Mouse (Mus musculus): ENCODE data around the gene Tec.

Gene Tec

DNA sequence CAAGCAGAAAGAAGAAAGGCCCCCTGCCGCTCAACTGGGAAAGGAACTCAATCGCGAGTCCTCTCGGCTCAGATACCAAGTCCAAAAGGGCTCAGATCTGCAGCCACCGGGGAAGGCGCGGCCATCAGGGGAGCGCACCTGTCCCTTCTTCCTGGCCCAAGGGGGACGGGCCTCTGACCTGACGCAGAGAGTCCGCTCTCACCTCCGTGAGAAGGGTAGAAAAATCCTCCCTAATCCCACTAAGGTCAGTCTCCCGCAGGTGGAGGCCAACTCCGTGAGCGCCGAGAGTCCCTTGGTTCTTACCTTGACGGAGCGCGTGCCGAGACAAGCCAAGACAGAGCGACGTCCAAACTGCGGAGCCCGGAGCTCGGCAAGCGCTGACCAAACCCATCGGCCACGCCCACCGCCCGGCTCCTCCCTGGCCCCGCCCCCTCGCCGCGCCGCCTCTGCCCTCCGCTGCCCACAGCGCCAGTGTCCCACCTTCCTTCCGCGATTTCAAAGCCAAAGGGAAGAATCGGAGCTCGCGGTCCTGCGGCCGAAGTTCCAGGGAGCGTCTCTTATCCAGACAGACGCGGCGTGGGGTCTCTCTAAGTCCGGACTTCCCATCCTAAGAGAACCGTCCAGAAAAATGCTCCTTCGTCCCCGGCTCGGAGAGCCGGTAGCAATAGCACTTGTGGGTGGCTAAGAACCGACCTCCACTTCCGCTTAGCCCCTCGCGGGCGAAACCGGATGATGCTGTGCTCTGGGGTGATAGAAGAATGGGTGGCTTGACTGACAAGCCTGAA, at the start of gene Tec:
Tec (minus strand) TSS at position 393 of the 785 bp plus-strand sequence.
- DNase-seq (ENCODE audit: low spot score) = peak; percentile 95

DNA sequence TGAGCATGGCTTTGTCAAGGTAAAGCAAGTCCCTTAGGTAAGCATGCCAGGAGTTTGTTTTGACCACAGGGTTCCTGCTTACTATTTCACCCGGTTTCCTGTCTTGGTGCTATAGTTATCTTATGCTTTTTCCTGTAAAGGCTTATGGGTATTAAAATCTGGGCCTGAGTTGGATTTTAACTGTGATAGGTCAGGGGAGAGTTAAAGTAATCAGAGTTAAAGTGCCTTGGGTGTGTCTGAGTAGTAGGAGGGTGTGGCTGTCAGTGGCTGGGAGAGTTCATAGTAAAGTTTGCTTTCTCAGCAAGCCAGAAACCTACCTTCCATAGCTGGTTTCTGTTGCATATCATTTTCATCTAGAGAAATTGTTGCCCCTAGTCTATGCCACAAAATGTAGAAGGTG, 48.6 kb upstream of the Tec start:
- no peak for DNase-seq (ENCODE audit: low spot score)

DNA sequence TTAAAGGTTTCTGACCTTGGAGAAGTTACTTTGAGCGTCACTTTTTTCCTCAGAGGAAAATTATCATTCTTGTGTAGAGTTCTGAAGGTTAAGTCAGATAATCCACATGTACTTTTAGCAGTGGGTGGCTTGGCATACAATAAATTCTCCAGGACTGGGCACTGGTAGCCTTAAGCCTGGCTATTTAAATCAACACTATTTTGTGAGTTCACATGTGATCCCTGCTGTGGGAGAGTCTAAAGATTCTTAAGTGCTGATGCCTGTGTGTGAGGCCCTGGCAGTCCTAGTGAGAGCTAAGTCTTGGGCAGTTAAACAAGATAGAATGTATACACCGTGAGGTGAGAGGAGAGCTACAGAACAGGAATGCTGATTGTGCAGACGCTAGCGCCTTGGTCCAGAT, 47.8 kb upstream of the Tec start:
- no peak for DNase-seq (ENCODE audit: low spot score)

DNA sequence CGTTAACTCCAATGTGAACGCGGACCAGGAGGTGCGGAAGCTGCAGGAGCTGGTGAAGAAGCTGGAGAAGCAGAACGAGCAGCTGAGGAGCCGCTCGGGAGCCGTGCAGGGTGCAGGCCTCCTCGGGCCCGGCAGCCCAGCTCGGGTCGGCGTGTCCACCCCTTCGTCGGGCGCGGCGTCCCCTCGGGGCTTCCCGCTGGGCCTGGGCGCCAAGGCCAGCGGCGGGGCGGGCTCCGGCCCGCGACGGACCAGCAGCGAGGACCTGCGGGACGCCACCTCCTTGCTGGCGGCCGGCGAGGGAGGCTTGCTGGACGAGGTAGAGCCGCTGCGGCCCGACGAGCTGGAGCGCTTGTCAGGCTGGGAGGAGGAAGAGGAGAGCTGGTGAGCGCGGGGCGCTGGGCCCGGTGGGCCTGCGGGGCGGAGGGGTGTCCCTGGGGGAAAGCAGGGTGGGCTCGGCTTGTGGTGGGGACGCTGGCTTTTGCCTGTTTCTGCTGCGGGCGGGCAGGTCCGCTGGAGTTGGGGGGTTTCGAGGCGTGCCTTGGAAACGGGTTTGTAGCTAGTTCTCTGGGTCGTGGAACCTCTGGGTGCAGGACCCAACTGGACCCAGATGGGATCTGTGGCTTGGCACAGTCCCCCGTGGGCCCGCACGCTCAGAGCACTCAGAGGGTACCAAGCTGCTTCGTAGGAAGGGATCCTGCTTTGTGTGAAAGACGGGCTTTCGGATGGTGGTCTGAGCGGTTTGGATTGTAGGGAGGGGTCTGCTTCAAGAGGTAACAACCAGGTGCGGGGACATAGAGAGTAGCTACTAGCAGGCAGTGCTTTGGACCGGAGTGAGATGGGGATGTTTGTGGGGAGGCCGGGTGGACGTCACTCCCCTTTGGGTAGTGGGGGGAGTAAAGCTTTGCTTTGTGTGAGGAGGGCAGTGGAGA, 46.6 kb upstream of the Tec start:
- no peak for DNase-seq (ENCODE audit: low spot score)

DNA sequence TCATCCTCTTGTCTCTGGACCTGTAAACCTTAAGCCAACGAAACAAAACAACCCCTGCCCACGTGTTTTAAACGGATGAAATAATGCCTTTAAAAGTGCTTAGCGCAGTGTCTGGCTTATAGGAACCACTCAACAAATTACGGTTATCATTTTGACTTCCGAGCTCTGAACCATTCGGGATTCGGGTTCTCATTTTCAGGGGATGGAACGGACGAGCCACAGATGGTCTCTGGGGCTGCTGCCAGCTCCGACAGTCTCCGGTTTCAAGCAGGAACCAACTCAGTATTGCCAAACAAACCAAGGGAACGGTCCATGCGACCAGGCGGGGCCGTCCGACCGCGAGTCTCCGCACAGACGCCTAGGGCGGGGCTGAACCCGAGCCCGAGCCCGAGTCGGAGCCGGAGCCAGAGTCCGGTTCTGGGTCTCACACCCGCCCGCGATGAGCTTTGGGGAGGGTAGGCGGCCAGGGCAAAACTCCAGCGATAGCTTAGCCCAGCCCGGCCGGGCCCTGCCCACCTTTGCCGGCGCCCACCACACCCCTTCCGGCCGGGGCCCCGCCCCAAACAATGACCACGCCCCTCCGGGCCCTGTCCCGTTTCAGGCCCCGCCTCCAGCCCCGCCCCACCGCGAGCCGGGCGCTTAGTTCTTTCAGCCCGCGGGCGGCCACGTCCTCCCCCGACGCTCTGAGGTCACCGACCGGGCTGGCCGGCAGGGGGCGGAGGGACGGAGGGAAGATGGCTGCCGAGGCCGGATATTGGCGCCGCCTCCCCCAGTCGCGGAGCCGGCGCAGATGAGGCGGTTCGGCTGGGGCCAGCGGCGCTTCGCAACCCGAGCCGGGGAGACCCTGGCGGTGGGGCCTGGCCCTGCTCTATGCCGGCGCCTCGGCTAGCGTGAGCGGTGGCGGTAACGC, 45.6 kb upstream of the Tec start, which contains the start of gene Slain2:
Slain2 (plus strand) TSS at position 657 of the 910 bp plus-strand sequence.
- DNase-seq (ENCODE audit: low spot score) = peak; percentile 100

DNA sequence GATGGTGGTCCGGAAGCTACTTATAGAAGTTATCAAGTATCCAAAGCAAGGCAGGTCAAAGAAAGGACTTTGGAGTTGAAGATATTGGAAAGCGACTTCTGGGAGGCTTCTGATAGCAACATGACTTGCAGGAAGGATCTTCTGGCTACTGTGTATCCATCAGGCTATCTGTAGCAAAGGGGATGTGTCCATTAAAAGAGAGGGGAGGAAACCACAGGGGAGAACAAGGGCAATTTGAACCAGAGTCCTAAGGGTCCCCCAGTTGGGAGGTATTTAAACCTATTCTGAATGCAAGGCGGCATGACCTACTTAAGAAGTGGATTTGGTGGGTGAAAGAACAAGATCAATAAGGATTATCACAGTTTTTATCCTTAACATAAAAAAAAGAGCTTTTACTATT, 43.0 kb upstream of the Tec start:
- no peak for DNase-seq (ENCODE audit: low spot score)

DNA sequence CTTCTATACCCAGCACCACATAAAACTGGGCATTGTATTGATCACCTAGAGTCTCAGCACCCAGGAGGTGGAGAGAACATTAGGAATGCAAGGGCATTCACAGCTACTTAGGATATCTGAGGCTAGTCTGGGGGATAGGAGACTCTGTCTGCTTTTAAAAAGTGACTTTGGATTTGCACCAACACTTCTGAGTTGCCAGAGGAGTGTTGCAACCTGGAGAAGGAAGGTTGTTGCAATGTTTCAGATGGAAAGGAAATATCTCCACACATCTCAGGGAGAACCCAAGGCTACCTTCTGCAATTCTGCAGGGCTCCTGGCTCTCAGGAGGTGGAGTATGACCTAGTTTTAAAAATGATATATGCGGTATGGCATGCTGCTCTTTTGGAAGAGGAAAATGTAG, 42.1 kb upstream of the Tec start:
- DNase-seq (ENCODE audit: low spot score) = no peak

DNA sequence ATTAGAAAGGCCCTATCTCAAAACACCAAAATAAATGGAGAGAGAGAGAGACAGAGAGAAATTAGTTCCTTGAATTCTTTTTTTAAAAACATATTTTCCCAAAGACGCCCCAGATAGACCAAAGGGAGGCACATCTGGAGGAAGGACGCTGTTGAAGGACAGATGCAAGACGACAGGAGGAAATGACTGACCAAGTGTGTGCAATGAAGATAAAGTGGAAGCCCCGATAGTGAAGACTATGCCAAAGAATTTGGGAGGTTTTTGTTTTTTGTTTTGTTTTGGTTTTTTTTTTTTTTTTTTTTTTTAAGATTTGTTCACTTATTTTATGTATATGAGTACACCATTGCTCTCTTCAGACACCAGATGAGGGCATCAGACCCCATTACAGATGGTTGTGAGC, 41.1 kb upstream of the Tec start:
- DNase-seq (ENCODE audit: low spot score) = no peak

DNA sequence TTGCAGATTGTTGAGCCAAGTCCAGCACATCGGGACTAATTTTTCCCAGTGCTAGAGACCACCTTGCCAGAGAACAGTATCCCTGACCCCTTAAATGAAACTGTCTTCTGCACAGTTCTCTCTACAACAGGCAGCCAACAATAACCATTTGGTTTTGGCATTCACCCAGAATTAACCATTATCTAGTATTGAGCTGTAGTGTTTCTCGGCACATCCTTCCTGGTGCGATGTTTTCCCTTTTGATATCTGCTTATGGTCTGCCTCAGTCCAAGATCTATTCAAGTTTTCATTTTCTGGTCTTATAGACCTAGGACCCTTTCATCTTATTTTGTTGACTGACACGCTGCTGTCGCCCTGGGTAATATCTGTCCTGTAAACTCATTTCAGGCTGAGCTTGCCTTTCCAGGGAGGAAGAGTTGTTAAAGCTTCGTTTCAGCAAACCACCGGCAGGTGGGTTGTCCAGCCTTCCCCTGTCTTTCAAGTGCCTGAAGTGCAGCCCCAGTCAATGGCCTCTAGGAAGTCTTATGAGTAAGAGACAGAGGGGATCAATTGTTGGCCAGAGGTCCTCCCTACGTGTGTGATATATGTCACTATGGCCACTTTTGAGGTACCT, 40.1 kb upstream of the Tec start:
- no peak for DNase-seq (ENCODE audit: low spot score)

DNA sequence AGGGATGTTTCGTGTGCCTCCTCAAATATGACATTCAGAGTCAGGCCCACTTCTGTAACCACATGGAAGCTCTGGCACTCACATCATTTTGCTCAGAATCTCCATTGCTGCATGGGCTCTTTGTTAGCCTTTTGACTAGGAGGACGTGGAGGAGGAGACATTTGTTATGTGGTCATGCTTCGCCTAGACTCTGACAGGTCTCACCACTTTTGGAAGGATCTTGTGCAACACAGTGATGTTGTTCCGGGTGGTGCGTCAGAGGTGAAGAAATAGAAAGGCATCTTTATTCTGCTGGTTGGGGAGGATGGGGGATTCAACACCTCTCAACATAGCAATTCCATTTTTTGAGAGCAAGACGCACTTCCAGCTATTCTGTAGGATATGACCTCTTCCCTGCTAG, 39.1 kb upstream of the Tec start:
- DNase-seq (ENCODE audit: low spot score) = no peak

DNA sequence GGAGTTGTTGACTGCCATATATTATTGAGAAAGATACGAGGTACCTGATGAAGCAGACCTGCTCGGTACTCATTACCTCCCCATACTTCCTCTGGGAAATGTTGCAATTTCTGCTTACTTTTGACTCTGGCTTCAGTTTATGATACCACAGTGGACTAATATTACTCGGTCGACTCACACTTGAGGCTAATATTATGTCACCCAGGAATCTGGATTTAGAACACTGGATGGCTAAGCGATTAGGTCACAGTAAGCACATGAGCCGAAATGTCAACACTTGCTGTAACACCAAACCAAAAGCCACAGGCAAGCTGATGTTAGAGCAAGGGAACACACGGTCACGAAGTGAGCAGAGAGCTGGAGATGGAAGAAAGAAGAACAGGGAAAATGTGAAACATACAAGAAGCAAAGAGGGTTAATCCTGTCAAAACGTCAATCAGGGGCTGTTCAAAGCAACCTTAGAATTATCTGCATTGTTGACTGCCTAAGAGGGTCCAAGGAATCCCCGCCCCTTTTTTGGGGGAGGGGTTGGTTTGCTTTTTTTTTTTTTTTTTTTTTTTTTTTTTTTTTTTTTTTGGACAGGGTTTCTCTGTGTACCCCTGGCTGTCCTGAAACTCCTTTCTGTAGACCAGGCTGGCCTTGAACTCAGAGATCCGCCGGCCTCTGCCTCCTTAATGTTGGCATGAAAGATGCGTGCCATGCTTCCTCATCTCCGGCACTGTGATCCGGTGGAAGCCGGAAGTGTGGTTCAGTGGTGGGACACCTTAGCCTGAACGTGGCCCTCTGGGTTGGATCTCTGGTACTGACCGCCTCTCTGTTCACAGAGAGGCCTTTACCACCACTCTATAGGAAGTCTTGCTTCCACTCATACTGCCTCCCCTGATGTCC, 36.9 kb upstream of the Tec start:
- DNase-seq (ENCODE audit: low spot score) = no peak

DNA sequence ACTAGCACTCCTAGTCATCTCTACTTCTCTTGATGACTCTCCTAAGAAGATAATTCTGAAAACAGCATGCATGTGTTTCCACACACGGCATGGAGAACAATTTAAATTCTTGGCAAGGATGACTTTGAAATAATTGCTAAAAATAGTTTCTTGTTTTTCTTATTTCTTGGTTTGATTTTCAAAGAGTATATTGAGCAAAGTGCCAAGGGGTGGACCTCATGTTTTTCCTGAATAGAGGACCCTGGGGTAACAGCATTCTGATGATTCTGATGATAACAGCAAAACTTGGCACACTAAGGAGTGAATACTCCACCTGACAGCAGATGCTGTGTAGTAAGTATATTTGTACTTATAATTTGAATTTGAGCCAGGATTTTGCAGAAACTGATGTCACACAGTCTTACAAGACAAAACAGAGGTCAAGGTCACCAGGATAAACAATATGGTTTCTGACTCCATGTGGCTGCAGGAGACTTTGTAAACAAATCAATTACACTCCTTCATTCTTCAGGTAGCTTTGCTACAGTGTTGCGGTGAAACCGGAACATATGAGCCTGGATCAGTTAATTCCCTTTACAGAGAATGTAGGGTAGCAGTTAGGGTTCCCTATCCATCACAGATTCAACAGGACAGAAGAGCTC, 34.7 kb upstream of the Tec start:
- no peak for DNase-seq (ENCODE audit: low spot score)

DNA sequence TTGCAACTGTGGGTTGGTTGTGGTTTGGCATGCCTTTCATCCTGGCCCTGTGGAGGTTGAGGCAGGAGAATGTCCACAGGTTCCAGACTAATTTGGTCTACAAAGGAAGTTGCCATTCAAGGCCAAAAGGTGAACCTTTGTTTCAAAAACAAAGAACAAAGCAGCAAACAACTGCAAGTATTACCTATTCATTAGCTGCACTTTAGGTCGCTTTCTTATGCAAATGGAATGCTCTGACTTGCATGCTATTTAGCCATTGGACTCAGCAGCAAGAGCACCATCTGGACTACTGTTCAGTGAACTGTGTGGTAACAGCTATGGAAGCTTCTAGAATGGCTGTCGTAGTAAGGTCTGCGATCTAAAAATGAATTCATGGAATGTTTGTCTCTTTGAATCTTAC, 34.0 kb upstream of the Tec start:
- DNase-seq (ENCODE audit: low spot score) = no peak

DNA sequence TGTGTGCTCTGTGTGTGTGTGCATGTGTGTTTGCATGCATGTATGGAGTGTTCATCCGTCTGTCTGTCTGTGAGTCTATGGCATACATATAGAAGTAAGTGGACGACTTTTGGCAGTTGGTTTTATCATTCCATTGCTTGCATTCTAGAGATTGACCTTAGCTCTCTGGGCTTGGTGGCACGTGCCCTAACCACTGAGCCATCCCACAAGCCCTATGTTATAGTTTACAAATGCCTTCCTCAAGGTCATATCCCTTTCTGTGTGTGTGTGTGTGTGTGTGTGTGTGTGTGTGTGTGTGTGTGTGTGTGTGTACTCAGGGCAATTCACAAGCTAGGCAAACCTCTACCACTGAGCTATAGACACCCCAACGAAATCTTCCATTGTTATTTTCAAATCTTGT, 33.6 kb upstream of the Tec start:
- no peak for DNase-seq (ENCODE audit: low spot score)

DNA sequence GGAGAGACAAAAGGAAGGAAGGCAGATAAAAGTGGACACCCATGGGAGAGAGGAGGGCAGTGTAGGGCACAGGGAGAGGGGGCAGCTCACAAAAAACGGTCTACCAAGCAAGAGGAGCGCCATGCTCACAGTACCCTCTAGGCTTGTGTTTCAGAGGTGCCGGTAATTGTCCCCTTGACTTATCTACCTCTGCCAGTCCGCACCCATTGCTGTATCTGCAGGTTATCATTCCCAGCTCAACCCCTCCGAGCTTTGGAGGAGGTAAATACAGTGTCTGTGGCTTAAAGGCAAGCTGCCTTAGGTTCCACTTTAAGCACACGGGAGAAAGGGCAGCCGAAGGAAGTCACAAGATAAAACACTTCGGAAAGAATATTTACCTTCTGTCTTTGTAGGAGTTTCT, 31.0 kb upstream of the Tec start:
- DNase-seq (ENCODE audit: low spot score) = no peak

DNA sequence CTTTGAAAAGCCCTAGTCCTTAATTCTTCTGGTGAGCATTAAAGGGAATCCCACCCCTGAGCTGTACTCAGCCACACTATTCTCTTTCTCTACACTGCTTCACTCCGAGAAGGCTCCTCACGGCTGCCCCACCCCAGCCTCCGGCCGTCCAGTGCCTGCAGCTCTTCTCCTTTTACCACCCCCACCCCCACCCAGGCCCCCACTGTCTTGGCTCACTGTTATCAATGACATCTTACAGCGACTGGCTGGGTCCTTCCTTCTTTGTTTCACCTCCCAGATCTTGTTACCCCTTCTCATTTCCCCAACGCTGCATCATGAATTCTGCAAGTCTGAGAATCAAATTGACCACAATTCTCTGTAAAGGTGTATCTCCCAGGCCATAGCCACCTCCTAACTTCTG, 29.7 kb upstream of the Tec start:
- DNase-seq (ENCODE audit: low spot score) = no peak

DNA sequence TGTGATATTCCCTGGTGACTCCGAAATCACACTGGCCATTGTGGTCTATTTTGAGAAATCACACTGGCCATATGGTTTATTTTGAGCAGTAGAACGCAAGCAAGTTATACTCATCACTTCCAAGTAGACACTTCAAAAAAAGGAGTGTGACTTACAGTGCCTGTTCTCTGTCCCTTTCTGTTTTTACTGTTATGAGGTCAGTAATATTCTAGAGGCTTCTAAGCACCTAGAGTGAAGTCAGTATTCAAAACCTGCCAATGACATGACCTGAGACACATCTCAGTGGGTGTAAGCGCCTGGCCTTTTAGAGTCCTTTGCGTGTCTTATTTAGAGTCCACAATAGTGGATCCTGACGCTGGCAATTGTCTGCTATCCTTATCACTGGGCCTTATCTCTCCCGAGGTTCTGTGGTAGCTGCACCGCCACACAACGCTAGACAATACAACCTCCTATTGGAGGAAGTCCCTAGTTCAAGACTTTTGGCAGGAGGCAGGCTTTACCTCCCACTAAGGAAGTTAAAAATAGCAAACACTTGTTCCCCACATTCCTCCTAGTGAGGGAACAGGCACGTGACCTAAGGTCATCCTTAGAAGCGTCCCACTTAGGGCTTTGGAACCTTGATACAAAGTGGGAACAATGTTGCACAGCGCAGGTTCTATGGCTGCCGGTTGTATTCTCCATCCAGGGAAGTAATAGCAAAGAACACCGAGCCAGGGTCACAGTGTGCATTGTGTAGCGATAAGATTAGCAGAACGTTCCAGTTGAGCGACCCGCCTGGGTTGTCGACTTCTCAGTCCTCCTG, 28.4 kb upstream of the Tec start:
- no peak for DNase-seq (ENCODE audit: low spot score)

DNA sequence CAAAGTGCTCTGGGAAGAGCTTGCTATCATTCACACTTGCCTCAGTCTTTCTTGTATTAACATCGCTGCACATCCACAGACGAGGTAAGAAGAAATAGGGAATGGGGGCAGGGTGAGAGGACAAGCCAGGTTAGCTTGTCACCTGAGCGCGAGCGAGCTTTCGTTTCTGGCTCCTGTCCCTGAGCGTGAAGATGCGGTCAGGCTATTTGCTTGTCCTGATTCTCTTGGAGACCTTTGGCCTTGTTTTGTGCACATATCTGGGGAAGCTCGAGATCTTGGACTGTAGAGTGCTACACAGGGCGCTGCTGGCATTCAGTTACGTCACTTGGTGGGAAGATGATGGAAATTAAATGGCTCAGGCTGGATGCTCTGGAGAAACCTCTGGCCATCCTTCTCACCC, 27.0 kb upstream of the Tec start:
- no peak for DNase-seq (ENCODE audit: low spot score)

DNA sequence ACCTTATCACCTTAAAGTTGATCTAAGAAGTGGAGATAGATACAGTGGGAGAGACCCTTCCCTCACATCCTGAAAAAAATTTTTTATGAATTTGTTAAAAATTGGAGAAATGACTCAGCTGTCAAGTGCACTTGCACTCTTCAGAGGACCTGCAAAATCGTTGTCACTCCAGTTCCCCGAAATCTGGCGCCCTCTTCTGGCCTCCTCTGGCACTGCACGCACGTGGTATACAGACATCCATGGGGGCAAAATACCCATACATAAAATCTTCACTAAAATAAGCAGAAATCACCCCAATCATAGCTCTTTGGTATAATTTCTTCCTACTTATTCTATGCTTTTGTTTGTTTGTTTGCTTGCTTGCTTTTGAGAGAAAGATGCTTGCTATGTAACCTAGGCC, 25.7 kb upstream of the Tec start:
- no peak for DNase-seq (ENCODE audit: low spot score)
